Mouse (Mus musculus): ENCODE measurements at regions not wholly inside any gene's neighbourhood (a gene's known extent, or its start where the extent isn't known, plus 50 kb on each side); places are given as distances from the start of the nearest gene placed in this dataset.

DNA sequence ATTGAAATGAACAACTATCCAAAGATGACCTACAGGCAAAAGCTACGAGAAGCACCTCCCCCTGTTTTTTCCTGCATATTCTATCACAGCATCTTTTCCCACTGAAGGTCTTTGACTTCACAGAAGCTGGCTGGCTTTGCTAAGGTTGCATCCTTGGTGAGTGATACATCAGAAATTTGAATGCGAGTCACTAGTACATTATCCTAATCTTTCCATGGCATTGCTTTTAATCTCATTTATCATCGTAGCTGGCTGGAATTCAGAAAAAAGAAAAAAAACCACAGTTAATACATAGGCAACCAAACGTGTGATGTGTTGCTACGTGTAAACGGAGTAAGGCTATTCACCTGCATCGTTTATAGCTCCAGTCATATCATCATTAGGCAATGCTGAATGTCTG, 120.6 kb upstream of the Sox9 start:
- TF ChIP-seq JUND (IDR thresholded peaks at IDR 0.05; ENCODE audit: low read depth, low read length) (no peak), SIN3A (IDR thresholded peaks at IDR 0.05; ENCODE audit: low read length) (no peak), CTCF (IDR thresholded peaks at IDR 0.05 in 2 of 3, conservative IDR thresholded peaks at IDR 0.05 in 1 of 3; ENCODE audit: control insufficient read depth in 1 of 3, insufficient read depth in 1 of 3, low read depth in 2 of 3, low read length in 3 of 3, poor library complexity in 1 of 3, severe bottlenecking in 1 of 3) (no peak), EP300 (IDR thresholded peaks at IDR 0.05; ENCODE audit: low read depth in 1 of 2, low read length in 2 of 2) (no peak), POLR2AphosphoS5 (IDR thresholded peaks at IDR 0.05; ENCODE audit: borderline replicate concordance, low read depth, low read length) (no peak)
